Comparison of ENCODE assay signal across 8 mouse cellular contexts in the genomic region with DNA sequence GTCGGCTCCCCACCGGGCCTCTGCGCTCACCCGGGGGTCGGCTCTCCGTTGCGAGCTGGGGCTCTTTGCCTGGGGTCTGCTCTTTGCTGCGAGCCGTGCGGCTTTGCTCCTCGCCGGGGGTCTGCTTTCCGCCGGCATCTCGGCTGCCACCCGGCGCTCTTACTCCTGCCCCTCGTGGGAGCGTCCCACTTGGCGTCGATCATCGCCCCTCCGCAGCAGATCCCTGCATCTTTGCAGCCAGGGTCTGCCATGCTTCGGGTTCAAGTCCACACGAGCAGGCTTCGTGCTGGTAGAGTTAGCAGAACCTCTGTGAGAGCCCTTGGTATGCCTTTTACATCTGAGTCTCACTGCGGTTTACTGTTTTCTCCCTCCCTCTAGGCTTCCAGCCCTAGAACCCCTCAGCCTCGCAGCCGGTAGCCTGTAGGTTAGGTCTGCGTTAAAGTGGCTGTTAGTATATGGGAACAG. TPM values are rescaled to one million over a fixed set of nuclear protein-coding genes. Genes with fewer than 3 reads are reported as not detected.
A peak's percentile ranks its signal among the peaks of the same experiment; 100 is the strongest.
DNase-seq lines count a peak whose midpoint lies in the region; ATAC-seq and TF ChIP-seq lines count a peak whose summit lies in the region.

No protein-coding gene starts in this region.

- ATAC-seq in kidney, postnatal 0 days (replicated peaks; ENCODE audit: low FRiP score, low read depth): 0 out of 2 replicates have a peak, but pooled peaks have one; percentile 7
- ATAC-seq in embryonic facial prominence, embryonic 13.5 days (ENCODE audit: insufficient number of reproducible peaks, insufficient read depth, low FRiP score, low TSS enrichment, low read depth): peak; percentile 48; the same call in 1 of the 2 replicates
- peak; percentile 45 for ATAC-seq in midbrain, embryonic 11.5 days (ENCODE audit: low FRiP score)

- under 1% methylated on average over 29 of the region's 30 CpGs for WGBS in kidney, postnatal 0 days
- WGBS in embryonic facial prominence, embryonic 13.5 days: under 1% methylated on average over 30 of the region's 30 CpGs
- under 1% methylated on average over 30 of the region's 30 CpGs for WGBS in midbrain, embryonic 11.5 days

- H3K9ac ChIP-seq in kidney, postnatal 0 days (ENCODE audit: low read depth, low read length): peak overlapping the region; percentile 91
- peak overlapping the region; percentile 94 for H3K9ac ChIP-seq in embryonic facial prominence, embryonic 13.5 days
- peak overlapping the region; percentile 91 for H3K9ac ChIP-seq in midbrain, embryonic 11.5 days (ENCODE audit: low read length)

- H3K9me3 ChIP-seq in kidney, postnatal 0 days (replicated peaks; ENCODE audit: low read length): no peaks in the 10 kb centered on the region
- H3K9me3 ChIP-seq in E14TG2a.4 (ENCODE audit: low read length): no peaks in the 10 kb centered on the region
- no peaks in the 10 kb centered on the region for H3K9me3 ChIP-seq in embryonic facial prominence, embryonic 13.5 days
- no peaks in the 10 kb centered on the region for H3K9me3 ChIP-seq in midbrain, embryonic 11.5 days (ENCODE audit: control insufficient read depth, low read length)

- H3K4me2 ChIP-seq in kidney, postnatal 0 days (ENCODE audit: low read length): peak overlapping the region; percentile 92
- peak overlapping the region; percentile 76 for H3K4me2 ChIP-seq in embryonic facial prominence, embryonic 13.5 days
- H3K4me2 ChIP-seq in midbrain, embryonic 11.5 days: peak overlapping the region; percentile 85

- DNase-seq in kidney, postnatal 0 days (ENCODE audit: low spot score): peak; percentile 10
- no peak for DNase-seq in kidney, postnatal 25 days
- peak; percentile 50 for DNase-seq in induced T-regulatory cell, adult 2 months (ENCODE audit: low read depth)
- DNase-seq in midbrain, embryonic 11.5 days (ENCODE audit: low spot score, missing footprints): peak; percentile 95
- DNase-seq in cerebellum, postnatal 14 days: no peak
- no peak for DNase-seq in urinary bladder, postnatal 10 days (ENCODE audit: low spot score)

- H3K4me1 ChIP-seq in kidney, postnatal 0 days (replicated peaks; ENCODE audit: insufficient read depth, low read length): no peaks in the 10 kb centered on the region
- peaks cover 16% of the 10 kb centered on the region for H3K4me1 ChIP-seq in E14TG2a.4 (replicated peaks; ENCODE audit: low read depth, low read length)
- H3K4me1 ChIP-seq in embryonic facial prominence, embryonic 13.5 days: peaks cover 19% of the 10 kb centered on the region
- peaks cover 10% of the 10 kb centered on the region for H3K4me1 ChIP-seq in midbrain, embryonic 11.5 days (ENCODE audit: control insufficient read depth, insufficient read depth, low read length)

- peak overlapping the region; percentile 27; the same call in 1 of the 2 replicates for H3K27ac ChIP-seq in kidney, postnatal 0 days
- H3K27ac ChIP-seq in embryonic facial prominence, embryonic 13.5 days: peak overlapping the region; percentile 95
- H3K27ac ChIP-seq in midbrain, embryonic 11.5 days (ENCODE audit: low read depth, low read length): peak overlapping the region; percentile 55

- no peaks in the 10 kb centered on the region for H3K27me3 ChIP-seq in kidney, postnatal 0 days (ENCODE audit: insufficient read depth, low read length)
- peaks cover 11% of the 10 kb centered on the region for H3K27me3 ChIP-seq in E14TG2a.4 (ENCODE audit: insufficient read depth, low read length)
- H3K27me3 ChIP-seq in embryonic facial prominence, embryonic 13.5 days: no peaks in the 10 kb centered on the region
- no peaks in the 10 kb centered on the region for H3K27me3 ChIP-seq in midbrain, embryonic 11.5 days (ENCODE audit: control insufficient read depth, insufficient read depth, low read length)

- H3K4me3 ChIP-seq in kidney, postnatal 0 days (replicated peaks; ENCODE audit: low read depth, low read length): peak overlapping the region; percentile 95
- peak overlapping the region; percentile 92 for H3K4me3 ChIP-seq in E14TG2a.4 (replicated peaks; ENCODE audit: low read length)
- peak overlapping the region; percentile 93 for H3K4me3 ChIP-seq in embryonic facial prominence, embryonic 13.5 days
- H3K4me3 ChIP-seq in midbrain, embryonic 11.5 days (ENCODE audit: low read depth, low read length): peak overlapping the region; percentile 92

- no peak for TF ChIP-seq CTCF in kidney, postnatal 0 days (IDR thresholded peaks at IDR 0.05; ENCODE audit: low read depth)
- TF ChIP-seq CTCF in E14TG2a.4 (conservative IDR thresholded peaks at IDR 0.05; ENCODE audit: low read length): no peak

- H3K36me3 ChIP-seq in kidney, postnatal 0 days (ENCODE audit: insufficient read depth, low read length): peaks cover 5% of the 10 kb centered on the region; the same call in 1 of the 2 replicates
- peaks cover 32% of the 10 kb centered on the region for H3K36me3 ChIP-seq in E14TG2a.4 (ENCODE audit: insufficient read depth, low read length)
- H3K36me3 ChIP-seq in embryonic facial prominence, embryonic 13.5 days: peaks cover 30% of the 10 kb centered on the region
- H3K36me3 ChIP-seq in midbrain, embryonic 11.5 days (ENCODE audit: control insufficient read depth, insufficient read depth, low read length): peaks cover 3% of the 10 kb centered on the region; the same call in 1 of the 2 replicates

RNA-seq across cellular contexts. Expression of a gene that starts 0.4 kb away (rescaled TPM):
- polyA plus RNA-seq in kidney, postnatal 0 days (2015; fragmentation: Nextera tagmentation; extraction: Ambion mirVana): 56.6 and 62.9 TPM in 2 replicates
- 35.6 and 39.8 TPM in 2 replicates for polyA plus RNA-seq in embryonic facial prominence, embryonic 13.5 days (2015; fragmentation: Nextera tagmentation; extraction: Ambion mirVana)
- polyA plus RNA-seq in midbrain, embryonic 11.5 days (2014; fragmentation: Nextera tagmentation; extraction: Ambion mirVana): 37.2 and 37.7 TPM in 2 replicates

RNA-seq across cellular contexts. Expression of a gene that starts 0.9 kb away (rescaled TPM):
- 24.8 and 28.9 TPM in 2 replicates for polyA plus RNA-seq in kidney, postnatal 0 days (2015; fragmentation: Nextera tagmentation; extraction: Ambion mirVana)
- 36.9 and 43.8 TPM in 2 replicates for polyA plus RNA-seq in embryonic facial prominence, embryonic 13.5 days (2015; fragmentation: Nextera tagmentation; extraction: Ambion mirVana)
- 34.1 and 34.4 TPM in 2 replicates for polyA plus RNA-seq in midbrain, embryonic 11.5 days (2014; fragmentation: Nextera tagmentation; extraction: Ambion mirVana)

RNA-seq across cellular contexts. Expression of a gene that starts 7.7 kb away (rescaled TPM):
- polyA plus RNA-seq in kidney, postnatal 0 days (2015; fragmentation: Nextera tagmentation; extraction: Ambion mirVana): 7.9 and 9.3 TPM in 2 replicates
- polyA plus RNA-seq in embryonic facial prominence, embryonic 13.5 days (2015; fragmentation: Nextera tagmentation; extraction: Ambion mirVana): 11.1 and 12.4 TPM in 2 replicates
- 11.4 and 12.0 TPM in 2 replicates for polyA plus RNA-seq in midbrain, embryonic 11.5 days (2014; fragmentation: Nextera tagmentation; extraction: Ambion mirVana)

RNA-seq across cellular contexts. Expression of a gene that starts 23.5 kb away (rescaled TPM):
- 5.5 and 7.4 TPM in 2 replicates for polyA plus RNA-seq in kidney, postnatal 0 days (2015; fragmentation: Nextera tagmentation; extraction: Ambion mirVana)
- polyA plus RNA-seq in embryonic facial prominence, embryonic 13.5 days (2015; fragmentation: Nextera tagmentation; extraction: Ambion mirVana): 4.8 and 5.7 TPM in 2 replicates
- 0.48 and 0.81 TPM in 2 replicates for polyA plus RNA-seq in midbrain, embryonic 11.5 days (2014; fragmentation: Nextera tagmentation; extraction: Ambion mirVana)

RNA-seq across cellular contexts. Expression of a gene that starts 24.6 kb away (rescaled TPM):
- 198 and 233 TPM in 2 replicates for polyA plus RNA-seq in kidney, postnatal 0 days (2015; fragmentation: Nextera tagmentation; extraction: Ambion mirVana)
- 17.1 and 21.3 TPM in 2 replicates for polyA plus RNA-seq in embryonic facial prominence, embryonic 13.5 days (2015; fragmentation: Nextera tagmentation; extraction: Ambion mirVana)
- 5.3 and 6.1 TPM in 2 replicates for polyA plus RNA-seq in midbrain, embryonic 11.5 days (2014; fragmentation: Nextera tagmentation; extraction: Ambion mirVana)

Comparison
In these comparisons a context has a peak if more than half of its experiments do, and no peak if none do; other contexts are left out.
1. DNase-seq: peak in kidney, postnatal 0 days (single experiment), induced T-regulatory cell, adult 2 months (single experiment) and midbrain, embryonic 11.5 days (single experiment); none in kidney, postnatal 25 days (0 of 2), cerebellum, postnatal 14 days (0 of 2) and urinary bladder, postnatal 10 days (single experiment).
2. H3K27ac ChIP-seq: peak in every context shown above with its lines; median percentile 95 in embryonic facial prominence, embryonic 13.5 days; 55 in midbrain, embryonic 11.5 days; 27 in kidney, postnatal 0 days.
3. Peak in every context shown above with its lines, with median percentiles within 50 percentile points of each other: ATAC-seq, H3K4me2 ChIP-seq, H3K4me3 ChIP-seq and H3K9ac ChIP-seq.